Comparison of ENCODE assay signal across 10 mouse cellular contexts in genomic region chr4:131191106-131191880, GRCm38 (mm10).
DNase-seq lines count a peak whose midpoint lies in the region; ATAC-seq and TF ChIP-seq lines count a peak whose summit lies in the region.
"Had no signal": no experiment of that assay in that cellular context is flagged by ENCODE, and none has a peak within 500 bp of the region (broad histone marks: within the 10 kb centered on the region; RNA-seq: fewer than 3 reads in every experiment).

No protein-coding gene starts in this region.

- no peak for TF ChIP-seq CTCF in cerebellum, adult 2 months (IDR thresholded peaks at IDR 0.05; ENCODE audit: borderline replicate concordance, insufficient read depth, low read depth, low read length)

- H3K27ac ChIP-seq in hindbrain, embryonic 16.5 days (ENCODE audit: low read depth, low read length): no peak overlapping the region
- no peak overlapping the region for H3K27ac ChIP-seq in hindbrain, embryonic 11.5 days (ENCODE audit: low read depth, low read length)
- peak overlapping the region; percentile 52 for H3K27ac ChIP-seq in cerebellum, adult 2 months (ENCODE audit: insufficient read depth, low read length)
- no peak overlapping the region for H3K27ac ChIP-seq in heart, embryonic 14.5 days (replicated peaks in 1 of 2; ENCODE audit: control insufficient read depth in 1 of 2, insufficient read depth in 1 of 2, low read depth in 2 of 2, low read length in 2 of 2)
- H3K27ac ChIP-seq: lung, embryonic 15.5 days had no signal

- WGBS in hindbrain, embryonic 16.5 days: 47% methylated on average over 13 of the region's 13 CpGs
- 67% methylated on average over 13 of the region's 13 CpGs for WGBS in hindbrain, embryonic 11.5 days
- WGBS in cerebellum, adult 2 months: 19% methylated on average over 13 of the region's 13 CpGs
- 31% methylated on average over 13 of the region's 13 CpGs for WGBS in heart, embryonic 14.5 days

- H3K4me1 ChIP-seq in hindbrain, embryonic 16.5 days (ENCODE audit: control insufficient read depth, insufficient read depth, low read depth, low read length): no peaks in the 10 kb centered on the region
- no peaks in the 10 kb centered on the region for H3K4me1 ChIP-seq in hindbrain, embryonic 11.5 days (replicated peaks; ENCODE audit: control insufficient read depth, insufficient read depth, low read length)
- H3K4me1 ChIP-seq in cerebellum, adult 2 months (ENCODE audit: control insufficient read depth, insufficient read depth, low read length): peaks cover 33% of the 10 kb centered on the region
- peaks cover 3 to 8% of the 10 kb centered on the region in 2 experiments; a peak in 1 of 4 replicates for H3K4me1 ChIP-seq in heart, embryonic 14.5 days (ENCODE audit: control insufficient read depth in 2 of 2, insufficient read depth in 2 of 2, low read length in 2 of 2)
- H3K4me1 ChIP-seq: lung, embryonic 15.5 days had no signal

- no peak overlapping the region for H3K9ac ChIP-seq in hindbrain, embryonic 16.5 days (ENCODE audit: low read depth, low read length)
- H3K9ac ChIP-seq in hindbrain, embryonic 11.5 days (ENCODE audit: low read depth, low read length): no peak overlapping the region
- H3K9ac ChIP-seq in heart, embryonic 14.5 days (ENCODE audit: low read length): no peak overlapping the region
- H3K9ac ChIP-seq: lung, embryonic 15.5 days had no signal

- ATAC-seq in hindbrain, embryonic 16.5 days: peak; percentile 56; the same call in 1 of the 2 replicates
- no peak for ATAC-seq in hindbrain, embryonic 11.5 days (ENCODE audit: low FRiP score)
- ATAC-seq in heart, embryonic 14.5 days (ENCODE audit: insufficient number of reproducible peaks, insufficient read depth, low FRiP score, low read depth): no peak

- no peak overlapping the region for H3K4me2 ChIP-seq in hindbrain, embryonic 16.5 days (ENCODE audit: low read length)
- H3K4me2 ChIP-seq in hindbrain, embryonic 11.5 days (replicated peaks; ENCODE audit: low read depth, low read length): no peak overlapping the region
- H3K4me2 ChIP-seq in heart, embryonic 14.5 days (ENCODE audit: low read length): peak overlapping the region; percentile 16
- H3K4me2 ChIP-seq: lung, embryonic 15.5 days had no signal

- no peaks in the 10 kb centered on the region for H3K36me3 ChIP-seq in hindbrain, embryonic 16.5 days (ENCODE audit: control insufficient read depth, insufficient read depth, low read length)
- no peaks in the 10 kb centered on the region for H3K36me3 ChIP-seq in hindbrain, embryonic 11.5 days (ENCODE audit: control insufficient read depth, insufficient read depth, low read length)
- H3K36me3 ChIP-seq in heart, embryonic 14.5 days (ENCODE audit: control insufficient read depth, insufficient read depth, low read length): no peaks in the 10 kb centered on the region
- H3K36me3 ChIP-seq: lung, embryonic 15.5 days had no signal

- DNase-seq in hindbrain, embryonic 11.5 days (ENCODE audit: low spot score): no peak
- peak; percentile 58 for DNase-seq in adrenal gland, adult 8-10 months
- peak; percentile 80 to 89 for DNase-seq in cerebellum, adult 2 months
- DNase-seq in kidney, postnatal 10 days: no peak
- no peak for DNase-seq in kidney, postnatal 14 days
- DNase-seq in T-cell, adult 2 months (ENCODE audit: low spot score): no peak
- DNase-seq: kidney, adult 18-20 months had no signal

- no peak overlapping the region for H3K4me3 ChIP-seq in hindbrain, embryonic 16.5 days (ENCODE audit: low read length)
- H3K4me3 ChIP-seq in hindbrain, embryonic 11.5 days (ENCODE audit: low read depth, low read length): no peak overlapping the region
- no peak overlapping the region for H3K4me3 ChIP-seq in cerebellum, adult 2 months (replicated peaks; ENCODE audit: insufficient read depth, low read depth, low read length)
- no peak overlapping the region for H3K4me3 ChIP-seq in heart, embryonic 14.5 days (ENCODE audit: control insufficient read depth in 1 of 2, insufficient read depth in 1 of 2, low read depth in 1 of 2, low read length in 2 of 2)
- H3K4me3 ChIP-seq: lung, embryonic 15.5 days had no signal

- 0 out of 2 replicates have a peak, but pooled peaks have one; percentile 20 for TF ChIP-seq POLR2A in cerebellum, adult 2 months (IDR thresholded peaks at IDR 0.05; ENCODE audit: borderline replicate concordance, insufficient read depth, low read length)

- no peaks in the 10 kb centered on the region; the same call in 1 of the 2 replicates for H3K9me3 ChIP-seq in hindbrain, embryonic 16.5 days (ENCODE audit: control insufficient read depth, low read length)
- H3K9me3 ChIP-seq in hindbrain, embryonic 11.5 days (ENCODE audit: control insufficient read depth, low read length): no peaks in the 10 kb centered on the region
- H3K9me3 ChIP-seq in heart, embryonic 14.5 days (ENCODE audit: control insufficient read depth, low read length): no peaks in the 10 kb centered on the region
- H3K9me3 ChIP-seq: lung, embryonic 15.5 days had no signal

- no peaks in the 10 kb centered on the region; the same call in 1 of the 2 replicates for H3K27me3 ChIP-seq in hindbrain, embryonic 16.5 days (replicated peaks; ENCODE audit: control insufficient read depth, insufficient read depth, low read length)
- H3K27me3 ChIP-seq in hindbrain, embryonic 11.5 days (ENCODE audit: control insufficient read depth, insufficient read depth, low read length): no peaks in the 10 kb centered on the region
- H3K27me3 ChIP-seq in cerebellum, adult 2 months (ENCODE audit: control insufficient read depth, insufficient read depth, low read length): no peaks in the 10 kb centered on the region
- no peaks in the 10 kb centered on the region for H3K27me3 ChIP-seq in heart, embryonic 14.5 days (ENCODE audit: control insufficient read depth, insufficient read depth, low read length)

Comparison
In these comparisons a context has a peak if more than half of its experiments do, and no peak if none do; other contexts are left out.
1. DNase-seq: peak in adrenal gland, adult 8-10 months (single experiment) and cerebellum, adult 2 months (2 of 2); none in hindbrain, embryonic 11.5 days (single experiment), kidney, postnatal 10 days (single experiment), kidney, postnatal 14 days (single experiment) and T-cell, adult 2 months (single experiment).